ENCODE assay signal across 8 mouse cellular contexts in the genomic region with DNA sequence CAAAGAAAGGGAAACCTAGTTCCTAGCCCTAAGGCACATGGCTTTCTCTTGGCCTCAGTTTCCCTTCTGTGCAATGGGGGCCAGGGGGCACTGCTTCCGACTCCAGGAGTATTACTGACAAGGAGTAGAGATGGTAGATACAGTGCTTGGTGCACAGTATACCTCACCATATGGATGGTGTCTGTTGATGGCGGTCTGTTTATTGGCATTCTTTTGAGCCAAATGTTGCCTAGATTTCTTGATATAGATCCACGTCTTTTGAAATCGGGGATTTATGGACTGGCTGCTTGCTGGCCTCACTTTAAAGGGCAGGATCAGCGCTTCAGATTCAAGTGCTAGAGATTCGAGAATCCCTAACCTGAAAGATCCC. TPM values are rescaled to one million over a fixed set of nuclear protein-coding genes. Genes with fewer than 3 reads are reported as not detected.
DNase-seq lines count a peak whose midpoint lies in the region; ATAC-seq and TF ChIP-seq lines count a peak whose summit lies in the region.

No protein-coding gene starts in this region.

- H3K27me3 ChIP-seq in cerebellum, adult 2 months (ENCODE audit: control insufficient read depth, insufficient read depth, low read length) = no peaks in the 10 kb centered on the region
- peaks cover 87% of the 10 kb centered on the region for H3K27me3 ChIP-seq in megakaryocyte, embryonic 14.5 days (replicated peaks)
- H3K27me3 ChIP-seq in liver, embryonic 13.5 days = peaks cover 81% of the 10 kb centered on the region

- peaks cover 88% of the 10 kb centered on the region for H3K36me3 ChIP-seq in megakaryocyte, embryonic 14.5 days (replicated peaks; ENCODE audit: low read length)
- no peaks in the 10 kb centered on the region for H3K36me3 ChIP-seq in liver, embryonic 13.5 days

- H3K4me2 ChIP-seq in liver, embryonic 13.5 days = peak overlapping the region; percentile 47

- no peak overlapping the region for H3K9ac ChIP-seq in liver, embryonic 13.5 days

- peaks cover 43% of the 10 kb centered on the region for H3K4me1 ChIP-seq in cerebellum, adult 2 months (ENCODE audit: control insufficient read depth, insufficient read depth, low read length)
- peaks cover 84% of the 10 kb centered on the region for H3K4me1 ChIP-seq in megakaryocyte, embryonic 14.5 days
- peaks cover 20% of the 10 kb centered on the region for H3K4me1 ChIP-seq in liver, embryonic 13.5 days (replicated peaks)

- peak overlapping the region; percentile 55; the same call in 1 of the 2 replicates for H3K27ac ChIP-seq in cerebellum, adult 2 months (ENCODE audit: insufficient read depth, low read length)
- H3K27ac ChIP-seq in liver, embryonic 13.5 days = no peak overlapping the region

- ATAC-seq in cerebellum, adult (ENCODE audit: insufficient number of reproducible peaks, low FRiP score, low TSS enrichment) = no peak
- ATAC-seq in megakaryocyte, adult 5-6 weeks (ENCODE audit: poor library complexity, severe bottlenecking) = no peak
- ATAC-seq in liver, embryonic 13.5 days (ENCODE audit: low read depth) = no peak

- peak in 1 of 2 experiments; percentile 39 for DNase-seq in cerebellum, adult 2 months
- DNase-seq in liver, embryonic 13.5 days = no peak
- DNase-seq in right cerebral cortex, adult 2 months (ENCODE audit: low spot score in 2 of 2) = no peak
- no peak for DNase-seq in layer of hippocampus, adult 9-10 months (ENCODE audit: low spot score)
- DNase-seq in lung, adult 18-20 months = no peak

- no peak for TF ChIP-seq POLR2A in cerebellum, adult 2 months (IDR thresholded peaks at IDR 0.05; ENCODE audit: borderline replicate concordance, insufficient read depth, low read length)

- no peak for TF ChIP-seq CTCF in cerebellum, adult 2 months (IDR thresholded peaks at IDR 0.05; ENCODE audit: borderline replicate concordance, insufficient read depth, low read depth, low read length)

- H3K4me3 ChIP-seq in cerebellum, adult 2 months (replicated peaks; ENCODE audit: insufficient read depth, low read depth, low read length) = no peak overlapping the region
- peak overlapping the region; percentile 85 for H3K4me3 ChIP-seq in megakaryocyte, embryonic 14.5 days (replicated peaks)
- H3K4me3 ChIP-seq in liver, embryonic 13.5 days (replicated peaks) = peak overlapping the region; percentile 23; the same call in 1 of the 2 replicates

- H3K9me3 ChIP-seq in megakaryocyte, embryonic 14.5 days = no peaks in the 10 kb centered on the region
- no peaks in the 10 kb centered on the region for H3K9me3 ChIP-seq in liver, embryonic 13.5 days (replicated peaks)

- 22% methylated on average over 6 of the region's 6 CpGs for WGBS in cerebellum, adult 2 months
- 50% methylated on average over 6 of the region's 6 CpGs for WGBS in liver, embryonic 13.5 days (ENCODE audit: insufficient replicate concordance)

RNA-seq across cellular contexts. Expression of gene Atoh8, which starts 18.0 kb away (rescaled TPM):
- 4.4 and 5.9 TPM in 2 replicates for polyA plus RNA-seq in cerebellum, adult 2 months (2012; rRNA removed)
- 51.0 and 108 TPM in 2 replicates for polyA plus RNA-seq in megakaryocyte, embryonic 14.5 days (2012; ENCODE audit: insufficient read depth, low replicate concordance)
- 0.22 TPM in 1 of 2 replicates, not detected in the other for total RNA-seq in megakaryocyte, adult 5-6 weeks (2015)
- 0.51 TPM in 1 of 2 replicates, not detected in the other for total RNA-seq in megakaryocyte, adult 5-6 weeks (2017)
- 0.86 and 1.1 TPM in 2 replicates for polyA plus RNA-seq in liver, embryonic 13.5 days (2015; fragmentation: Nextera tagmentation; extraction: Ambion mirVana)
